Mouse (Mus musculus) liver, postnatal 0 days (tissue): ENCODE measurements around the gene Styx. TPM values are rescaled to one million over a fixed set of nuclear protein-coding genes. Genes with fewer than 3 reads are reported as not detected.

Experiments
- ATAC-seq: fragments of 200-750 bp; cut with Nextera tagmentation; 2 replicates; pipeline ENCODE4 v1.8.0; 2017; ENCODE audit warnings: mild to moderate bottlenecking, moderate library complexity
- DNase-seq: peaks from one replicate; pipeline ENCODE4 v3.0.0-alpha.2; 2016
- H3K27ac ChIP-seq: fragments of 300-500 bp; sonication (generic); 2 replicates; pipeline ENCODE4 v1.5.1; 2014; ENCODE audit warnings: antibody characterized with exemption, moderate library complexity, mild to moderate bottlenecking, low read depth
- H3K27me3 ChIP-seq: fragments of 300-500 bp; sonication (generic); 2 replicates; pipeline ENCODE4 v1.6.1; 2014; ENCODE audit warnings: low read length, control low read depth, mixed read lengths; ENCODE audit not compliant: insufficient read depth
- H3K36me3 ChIP-seq: fragments of 300-500 bp; sonication (generic); replicated peaks from 2 replicates; pipeline ENCODE4 v1.6.1; 2014; ENCODE audit warnings: mild to moderate bottlenecking, control low read depth, low read length, moderate library complexity, mixed read lengths; ENCODE audit not compliant: insufficient read depth
- H3K4me1 ChIP-seq: fragments of 300-500 bp; sonication (generic); 2 replicates; pipeline ENCODE4 v1.6.1; 2014; ENCODE audit warnings: antibody characterized with exemption, mild to moderate bottlenecking, control low read depth; ENCODE audit not compliant: insufficient read depth
- H3K4me2 ChIP-seq: fragments of 300-500 bp; sonication (generic); 2 replicates; pipeline ENCODE4 v1.6.1; 2014; ENCODE audit warnings: low read depth, mild to moderate bottlenecking, low read length, moderate library complexity, mixed read lengths
- H3K4me3 ChIP-seq: fragments of 300-500 bp; sonication (generic); 2 replicates; pipeline ENCODE4 v1.5.1; 2014; ENCODE audit warnings: low read depth, low read length
- H3K9ac ChIP-seq: fragments of 300-500 bp; sonication (generic); replicated peaks from 2 replicates; pipeline ENCODE4 v1.6.1; 2014; ENCODE audit warnings: mild to moderate bottlenecking, moderate library complexity
- H3K9me3 ChIP-seq: fragments of 300-500 bp; sonication (generic); 2 replicates; pipeline ENCODE4 v1.6.1; 2016; ENCODE audit warnings: mild to moderate bottlenecking, control low read depth, low read length, mixed read lengths
- CTCF ChIP-seq: sonication (generic); IDR thresholded peaks from 2 replicates; pipeline ENCODE4 v1.5.1; 2016; ENCODE audit warnings: antibody characterized with exemption, low read depth
- EP300 ChIP-seq: IDR thresholded peaks from 2 replicates; pipeline ENCODE4 v1.6.1; 2016; ENCODE audit warnings: antibody characterized with exemption, low read depth, mild to moderate bottlenecking
- WGBS: fragments of 180-500 bp; shearing (Covaris S2); extraction: QIAGEN DNeasy Blood & Tissue Kit; methylation state at CpG from one replicate; pipeline ENCODE4 v1.1.7; 2014; ENCODE audit not compliant: insufficient replicate concordance; 5-methylcytosine and 5-hydroxymethylcytosine counted together
- polyA plus RNA-seq: library from polyadenylated mRNA; unstranded; fragments of >200 nt; fragmentation: Nextera tagmentation; extraction: Ambion mirVana; gene quantifications from 2 replicates; pipeline ENCODE4 v1.2.1, GENCODE M21; 2015

Gene Styx
- polyA plus RNA-seq, 1 experiment from 2014 or later = 18.1 TPM

- Histone ChIP-seq H3K9ac (no peak overlapping the region), H3K4me2 (no peak overlapping the region), H3K27ac (no peak overlapping the region), H3K4me3 (no peak overlapping the region), H3K27me3 (no peaks in the 10 kb centered on the region), H3K36me3 (peaks cover 18% of the 10 kb centered on the region), H3K4me1 (peaks cover 4% of the 10 kb centered on the region; the same call in 1 of the 2 replicates), H3K9me3 (no peaks in the 10 kb centered on the region)
- TF ChIP-seq EP300 (no peak), CTCF (peak; percentile 51)
- WGBS = 81% methylated on average over 4 of the region's 4 CpGs
- ATAC-seq (no peak), DNase-seq (no peak)
These were observed 32.0 kb downstream of the Styx start for GRCm38 (mm10) chr14:45382912-45383311.

GRCm38 (mm10) chr14:45385596-45385995, 34.7 kb downstream of the Styx start:
- DNase-seq = no peak
- no peak for TF ChIP-seq CTCF
- TF ChIP-seq EP300 = no peak
- Histone ChIP-seq H3K9ac (no peak overlapping the region), H3K36me3 (peaks cover 8% of the 10 kb centered on the region), H3K4me1 (peaks cover 9% of the 10 kb centered on the region), H3K9me3 (no peaks in the 10 kb centered on the region), H3K4me2 (no peak overlapping the region), H3K4me3 (no peak overlapping the region), H3K27ac (peak overlapping the region; percentile 99), H3K27me3 (no peaks in the 10 kb centered on the region)
- 77% methylated on average over 2 of the region's 2 CpGs for WGBS
- no peak for ATAC-seq

GRCm38 (mm10) chr14:45387480-45387879, 36.6 kb downstream of the Styx start:
- H3K27me3 ChIP-seq = no peaks in the 10 kb centered on the region
- peak overlapping the region; percentile 86 for H3K4me3 ChIP-seq
- 8% methylated on average over 2 of the region's 2 CpGs for WGBS
- H3K4me2 ChIP-seq = peak overlapping the region; percentile 94
- no peaks in the 10 kb centered on the region for H3K9me3 ChIP-seq
- DNase-seq = no peak
- 0 out of 2 replicates have a peak, but pooled peaks cover 2% of the 10 kb centered on the region for H3K36me3 ChIP-seq
- H3K4me1 ChIP-seq = peaks cover 9% of the 10 kb centered on the region
- peak overlapping the region; percentile 93 for H3K9ac ChIP-seq
- ATAC-seq = peak; percentile 63
- peak overlapping the region; percentile 99 for H3K27ac ChIP-seq
- no peak for TF ChIP-seq CTCF
- TF ChIP-seq EP300 = peak; percentile 73

- 1% methylated on average over 57 of the region's 71 CpGs for WGBS
- Histone ChIP-seq H3K27me3 (no peaks in the 10 kb centered on the region), H3K4me2 (peak overlapping the region; percentile 94), H3K4me3 (peak overlapping the region; percentile 86), H3K4me1 (peaks cover 9% of the 10 kb centered on the region), H3K9ac (peak overlapping the region; percentile 93), H3K27ac (peak overlapping the region; percentile 99), H3K36me3 (no peaks in the 10 kb centered on the region), H3K9me3 (no peaks in the 10 kb centered on the region)
- DNase-seq = peak; percentile 92
- peak; percentile 94 for ATAC-seq
- TF ChIP-seq EP300 (no peak), CTCF (no peak)
These were observed 37.7 kb downstream of the Styx start for GRCm38 (mm10) chr14:45388345-45389181.

- no peaks in the 10 kb centered on the region for H3K9me3 ChIP-seq
- peak overlapping the region; percentile 99 for H3K27ac ChIP-seq
- no peaks in the 10 kb centered on the region for H3K36me3 ChIP-seq
- DNase-seq = no peak
- peak overlapping the region; percentile 93 for H3K9ac ChIP-seq
- 15% methylated on average over 3 of the region's 3 CpGs for WGBS
- no peaks in the 10 kb centered on the region for H3K27me3 ChIP-seq
- ATAC-seq = no peak
- peak overlapping the region; percentile 86 for H3K4me3 ChIP-seq
- peak overlapping the region; percentile 94 for H3K4me2 ChIP-seq
- H3K4me1 ChIP-seq = peaks cover 9% of the 10 kb centered on the region
- TF ChIP-seq CTCF = no peak
- TF ChIP-seq EP300 = no peak
These were observed 38.3 kb downstream of the Styx start for GRCm38 (mm10) chr14:45389194-45389593.

- no peak overlapping the region for H3K9ac ChIP-seq
- H3K27ac ChIP-seq = no peak overlapping the region
- no peaks in the 10 kb centered on the region for H3K9me3 ChIP-seq
- WGBS = 58% methylated on average over 3 of the region's 3 CpGs
- DNase-seq = no peak
- TF ChIP-seq CTCF (peak; percentile 61), EP300 (no peak)
- H3K4me2 ChIP-seq = no peak overlapping the region
- no peaks in the 10 kb centered on the region for H3K27me3 ChIP-seq
- no peaks in the 10 kb centered on the region for H3K4me1 ChIP-seq
- ATAC-seq = peak; percentile 44; the same call in 1 of the 2 replicates
- H3K36me3 ChIP-seq = no peaks in the 10 kb centered on the region
- H3K4me3 ChIP-seq = no peak overlapping the region
These were observed 48.9 kb downstream of the Styx start for GRCm38 (mm10) chr14:45399836-45400235.
